Comparison of ENCODE assay signal across 8 mouse cellular contexts in genomic region chr9:99242035-99242434, GRCm38 (mm10). TPM values are rescaled to one million over a fixed set of nuclear protein-coding genes. Genes with fewer than 3 reads are reported as not detected.
DNase-seq lines count a peak whose midpoint lies in the region; ATAC-seq and TF ChIP-seq lines count a peak whose summit lies in the region.
"Had no signal": no experiment of that assay in that cellular context is flagged by ENCODE, and none has a peak within 500 bp of the region (broad histone marks: within the 10 kb centered on the region; RNA-seq: fewer than 3 reads in every experiment).

No protein-coding gene starts in this region.

- peak overlapping the region; percentile 72 for H3K4me2 ChIP-seq in hindbrain, embryonic 16.5 days (ENCODE audit: low read length)

- ATAC-seq in erythroid progenitor cell, adult 5-6 weeks (replicated peaks; ENCODE audit: low FRiP score, poor library complexity, severe bottlenecking): 0 out of 2 replicates have a peak, but pooled peaks have one; percentile 35
- no peak for ATAC-seq in hindbrain, embryonic 16.5 days
- peak; percentile 28 for ATAC-seq in megakaryocyte progenitor cell, adult 5-6 weeks (replicated peaks; ENCODE audit: poor library complexity)

- H3K36me3 ChIP-seq in hindbrain, embryonic 16.5 days (ENCODE audit: control insufficient read depth, insufficient read depth, low read length): no peaks in the 10 kb centered on the region
- 0 out of 2 replicates have a peak, but pooled peaks cover under 1% of the 10 kb centered on the region for H3K36me3 ChIP-seq in small intestine, adult 2 months (ENCODE audit: control insufficient read depth, insufficient read depth, low read length)

- H3K27me3 ChIP-seq in hindbrain, embryonic 16.5 days (replicated peaks; ENCODE audit: control insufficient read depth, insufficient read depth, low read length): no peaks in the 10 kb centered on the region
- H3K27me3 ChIP-seq in small intestine, adult 2 months (ENCODE audit: control insufficient read depth, insufficient read depth, low read length): no peaks in the 10 kb centered on the region

- peak; percentile 58 for DNase-seq in Muller cell, postnatal 12 days (ENCODE audit: inconsistent ontology term)
- peak; percentile 82 for DNase-seq in brain, adult 2 months (ENCODE audit: low read depth, low spot score)
- peak; percentile 47 to 50 for DNase-seq in layer of hippocampus, postnatal 36 days

- no peaks in the 10 kb centered on the region for H3K9me3 ChIP-seq in hindbrain, embryonic 16.5 days (ENCODE audit: control insufficient read depth, low read length)

- TF ChIP-seq POLR2A in small intestine, adult 2 months (IDR thresholded peaks at IDR 0.05; ENCODE audit: low read depth, low read length): no peak

- no peak overlapping the region for H3K27ac ChIP-seq in hindbrain, embryonic 16.5 days (ENCODE audit: low read depth, low read length)
- 0 out of 2 replicates have a peak overlapping the region, but pooled peaks have one; percentile 77 for H3K27ac ChIP-seq in small intestine, adult 2 months (ENCODE audit: insufficient read depth, low read depth, low read length)

- WGBS in hindbrain, embryonic 16.5 days: 3% methylated on average over 7 of the region's 7 CpGs
- 2% methylated on average over 7 of the region's 7 CpGs for WGBS in small intestine, adult 2 months

- H3K4me1 ChIP-seq in hindbrain, embryonic 16.5 days (ENCODE audit: control insufficient read depth, insufficient read depth, low read depth, low read length): peaks cover 9% of the 10 kb centered on the region
- peaks cover 10% of the 10 kb centered on the region for H3K4me1 ChIP-seq in small intestine, adult 2 months (ENCODE audit: control insufficient read depth, insufficient read depth, insufficient read length, low read length)

- TF ChIP-seq CTCF in small intestine, adult 2 months (IDR thresholded peaks at IDR 0.05; ENCODE audit: extremely low read depth, insufficient read length, insufficient replicate concordance, low read depth, low read length): no peak

- H3K4me3 ChIP-seq in hindbrain, embryonic 16.5 days (ENCODE audit: low read length): no peak overlapping the region
- H3K4me3 ChIP-seq in small intestine, adult 2 months (ENCODE audit: low read depth, low read length): no peak overlapping the region

- no peak overlapping the region for H3K9ac ChIP-seq in hindbrain, embryonic 16.5 days (ENCODE audit: low read depth, low read length)

RNA-seq across cellular contexts. Expression of gene Cep70, which starts 1.1 kb away (rescaled TPM):
- total RNA-seq in erythroid progenitor cell, adult 5-6 weeks (2015; ENCODE audit: low replicate concordance): 128 and 183 TPM in 2 replicates
- total RNA-seq in erythroid progenitor cell, adult 5-6 weeks (2017; ENCODE audit: low replicate concordance): 189 and 248 TPM in 2 replicates
- 50.7 and 55.3 TPM in 2 replicates for polyA plus RNA-seq in hindbrain, embryonic 16.5 days (2015; fragmentation: Nextera tagmentation; extraction: Ambion mirVana)
- total RNA-seq in layer of hippocampus, postnatal 36 days (2021): 10 to 100 TPM; 25.8 to 27.5 TPM
- total RNA-seq in megakaryocyte progenitor cell, adult 5-6 weeks (2015): 25.8 and 35.4 TPM in 2 replicates
- total RNA-seq in megakaryocyte progenitor cell, adult 5-6 weeks (2017): 31.7 and 45.5 TPM in 2 replicates
- 0.24 and 0.44 TPM in 2 replicates for polyA plus RNA-seq in small intestine, adult 2 months (2012; rRNA removed)

RNA-seq across cellular contexts. Expression of gene Faiml, which starts 5.0 kb away (rescaled TPM):
- total RNA-seq in erythroid progenitor cell, adult 5-6 weeks (2015; ENCODE audit: low replicate concordance): not detected in 2 replicates
- not detected in 2 replicates for total RNA-seq in erythroid progenitor cell, adult 5-6 weeks (2017; ENCODE audit: low replicate concordance)
- not detected in 2 replicates for polyA plus RNA-seq in hindbrain, embryonic 16.5 days (2015; fragmentation: Nextera tagmentation; extraction: Ambion mirVana)
- total RNA-seq in layer of hippocampus, postnatal 36 days (2021): not detected
- total RNA-seq in megakaryocyte progenitor cell, adult 5-6 weeks (2015): not detected in 2 replicates
- not detected in 2 replicates for total RNA-seq in megakaryocyte progenitor cell, adult 5-6 weeks (2017)
- polyA plus RNA-seq in small intestine, adult 2 months (2012; rRNA removed): not detected in 2 replicates
- total RNA-seq: neutrophil, adult 5-6 weeks had no signal
